10 mouse cellular contexts compared by ENCODE assay signal in genomic region chr11:75245372-75246330, GRCm38 (mm10). TPM values are rescaled to one million over a fixed set of nuclear protein-coding genes. Genes with fewer than 3 reads are reported as not detected.
A peak's percentile ranks its signal among the peaks of the same experiment; 100 is the strongest.
DNase-seq lines count a peak whose midpoint lies in the region; ATAC-seq lines count a peak whose summit lies in the region.
"Had no signal": no experiment of that assay in that cellular context is flagged by ENCODE, and none has a peak within 500 bp of the region (broad histone marks: within the 10 kb centered on the region; RNA-seq: fewer than 3 reads in every experiment).

No protein-coding gene starts in this region.

- peaks cover 57 to 82% of the 10 kb centered on the region in 2 experiments for H3K4me1 ChIP-seq in heart, embryonic 14.5 days (ENCODE audit: control insufficient read depth in 2 of 2, insufficient read depth in 2 of 2, low read length in 2 of 2)

- 32% methylated on average over 16 of the region's 16 CpGs for WGBS in heart, embryonic 14.5 days

- H3K9me3 ChIP-seq in heart, embryonic 14.5 days (ENCODE audit: control insufficient read depth, low read length), result no peaks in the 10 kb centered on the region

- H3K4me2 ChIP-seq in heart, embryonic 14.5 days (ENCODE audit: low read length), result peak overlapping the region; percentile 16; the same call in 1 of the 2 replicates

- ATAC-seq in heart, embryonic 14.5 days (ENCODE audit: insufficient number of reproducible peaks, insufficient read depth, low FRiP score, low read depth), result no peak
- ATAC-seq in monocyte, adult 5-6 weeks (replicated peaks; ENCODE audit: insufficient number of reproducible peaks, low FRiP score, low TSS enrichment, poor library complexity, severe bottlenecking), result no peak

- no peak for DNase-seq in heart, postnatal 36 days
- peak; percentile 60 for DNase-seq in Muller cell, postnatal 12 days (ENCODE audit: inconsistent ontology term)
- peak; percentile 68 for DNase-seq in induced T-regulatory cell, adult 2 months (ENCODE audit: low read depth)
- DNase-seq in mesoderm, embryonic 11.5 days (ENCODE audit: low read depth, low spot score), result peak; percentile 45
- DNase-seq in layer of hippocampus, postnatal 14 days (ENCODE audit: low spot score in 2 of 2), result no peak
- DNase-seq in spleen, postnatal 36 days (ENCODE audit: low spot score in 2 of 2), result no peak
- DNase-seq: thymus, postnatal 25 days had no signal

- H3K27ac ChIP-seq in heart, embryonic 14.5 days (replicated peaks in 1 of 2; ENCODE audit: control insufficient read depth in 1 of 2, insufficient read depth in 1 of 2, low read depth in 2 of 2, low read length in 2 of 2), result peak overlapping the region in 1 of 2 experiments; percentile 29; a peak in 3 of 4 replicates
- H3K27ac ChIP-seq: kidney, postnatal 0 days had no signal

- H3K27me3 ChIP-seq in heart, embryonic 14.5 days (ENCODE audit: control insufficient read depth, insufficient read depth, low read length), result no peaks in the 10 kb centered on the region

- H3K4me3 ChIP-seq in heart, embryonic 14.5 days (ENCODE audit: control insufficient read depth in 1 of 2, insufficient read depth in 1 of 2, low read depth in 1 of 2, low read length in 2 of 2), result no peak overlapping the region

- H3K36me3 ChIP-seq in heart, embryonic 14.5 days (ENCODE audit: control insufficient read depth, insufficient read depth, low read length), result no peaks in the 10 kb centered on the region

- H3K9ac ChIP-seq in heart, embryonic 14.5 days (ENCODE audit: low read length), result peak overlapping the region; percentile 23; the same call in 1 of the 2 replicates

- intact Hi-C loops in heart, postnatal 36 days (cut with DNase I), result no loop called here

RNA-seq across cellular contexts. Expression of gene Rtn4rl1, which starts 52.1 kb away (rescaled TPM):
- polyA plus RNA-seq in heart, embryonic 14.5 days (2014; fragmentation: Nextera tagmentation; extraction: Ambion mirVana), result 17.0 and 17.3 TPM in 2 replicates
- total RNA-seq in heart, postnatal 36 days (2021), result 10 to 100 TPM in 1 of 2 experiments, 1 to 10 TPM in 1; 6.0 to 10.0 TPM
- total RNA-seq in monocyte, adult 5-6 weeks (2017), result 1.5 to 3.6 TPM (median 2.2 TPM) in 3 replicates
- 10 to 100 TPM; 82.1 to 83.1 TPM for total RNA-seq in layer of hippocampus, postnatal 14 days (2021)

RNA-seq across cellular contexts. Expression of gene Dph1, which starts 54.6 kb away (rescaled TPM):
- 23.1 and 23.7 TPM in 2 replicates for polyA plus RNA-seq in heart, embryonic 14.5 days (2014; fragmentation: Nextera tagmentation; extraction: Ambion mirVana)
- total RNA-seq in heart, postnatal 36 days (2021), result 1 to 10 TPM; 9.0 to 9.7 TPM
- 3.0 to 22.9 TPM (median 3.2 TPM) in 3 replicates for total RNA-seq in monocyte, adult 5-6 weeks (2017)
- total RNA-seq in layer of hippocampus, postnatal 14 days (2021), result 10 to 100 TPM; 21.7 to 24.4 TPM

Comparison
In these comparisons a context has a peak if more than half of its experiments do, and no peak if none do; other contexts are left out.
1. DNase-seq: peak in Muller cell, postnatal 12 days (single experiment), induced T-regulatory cell, adult 2 months (single experiment) and mesoderm, embryonic 11.5 days (single experiment); none in heart, postnatal 36 days (0 of 2), layer of hippocampus, postnatal 14 days (0 of 2) and spleen, postnatal 36 days (0 of 2).
2. RNA of gene Rtn4rl1, which starts 52.1 kb away (total RNA-seq): 82.1 to 83.1 TPM in layer of hippocampus, postnatal 14 days; 6.0 to 10.0 TPM in heart, postnatal 36 days and 1.5 to 3.6 TPM in monocyte, adult 5-6 weeks; every median in the first group is over 4 times any median in the second.